Mouse (Mus musculus) hindbrain, embryonic 16.5 days (tissue): ENCODE data around the gene Gm20390. TPM values are rescaled to one million over a fixed set of nuclear protein-coding genes. Genes with fewer than 3 reads are reported as not detected.
A peak's percentile ranks its signal among the peaks of the same experiment; 100 is the strongest.

Experiments
- ATAC-seq: fragments of 200-750 bp; cut with Nextera tagmentation; 2 replicates; pipeline ENCODE4 v1.8.0; 2017; ENCODE audit warnings: moderate TSS enrichment, moderate library complexity
- H3K27ac ChIP-seq: fragments of 300-500 bp; sonication (generic); 2 replicates; pipeline ENCODE4 v1.5.1; 2014; ENCODE audit warnings: low read depth, mild to moderate bottlenecking, control low read depth, low read length, moderate library complexity
- H3K27me3 ChIP-seq: fragments of 300-500 bp; sonication (generic); replicated peaks from 2 replicates; pipeline ENCODE4 v1.6.1; 2014; ENCODE audit warnings: low read length; ENCODE audit not compliant: control insufficient read depth, insufficient read depth
- H3K36me3 ChIP-seq: fragments of 300-500 bp; sonication (generic); 2 replicates; pipeline ENCODE4 v1.6.1; 2014; ENCODE audit warnings: mild to moderate bottlenecking, low read length, moderate library complexity, mixed read lengths; ENCODE audit not compliant: control insufficient read depth, insufficient read depth
- H3K4me1 ChIP-seq: fragments of 300-500 bp; sonication (generic); 2 replicates; pipeline ENCODE4 v1.6.1; 2014; ENCODE audit warnings: low read depth, low read length; ENCODE audit not compliant: control insufficient read depth, insufficient read depth
- H3K4me2 ChIP-seq: fragments of 300-500 bp; sonication (generic); 2 replicates; pipeline ENCODE4 v1.6.1; 2014; ENCODE audit warnings: mild to moderate bottlenecking, low read length, control low read depth, moderate library complexity
- H3K4me3 ChIP-seq: fragments of 300-500 bp; sonication (generic); 2 replicates; pipeline ENCODE4 v1.5.1; 2014; ENCODE audit warnings: mild to moderate bottlenecking, low read length, control low read depth, moderate library complexity
- H3K9ac ChIP-seq: fragments of 300-500 bp; sonication (generic); 2 replicates; pipeline ENCODE4 v1.6.1; 2014; ENCODE audit warnings: low read depth, mild to moderate bottlenecking, control low read depth, low read length, moderate library complexity
- H3K9me3 ChIP-seq: fragments of 300-500 bp; sonication (generic); 2 replicates; pipeline ENCODE4 v1.6.1; 2014; ENCODE audit warnings: mild to moderate bottlenecking, low read length, moderate library complexity; ENCODE audit not compliant: control insufficient read depth
- WGBS: fragments of 180-500 bp; shearing (Covaris S2); extraction: QIAGEN DNeasy Blood & Tissue Kit; methylation state at CpG from one replicate; pipeline ENCODE4 v1.1.7; 2014; 5-methylcytosine and 5-hydroxymethylcytosine counted together
- polyA plus RNA-seq: library from polyadenylated mRNA; unstranded; fragments of >200 nt; fragmentation: Nextera tagmentation; extraction: Ambion mirVana; gene quantifications from 2 replicates; pipeline ENCODE4 v1.2.1, GENCODE M21; 2015

Gm20390 gene
- polyA plus RNA-seq, 1 experiment from 2014 or later: 367 TPM

- Histone ChIP-seq H3K4me2 (no peak overlapping the region), H3K27me3 (no peaks in the 10 kb centered on the region), H3K27ac (0 out of 2 replicates have a peak overlapping the region, but pooled peaks have one; percentile 8), H3K4me1 (no peaks in the 10 kb centered on the region), H3K9ac (no peak overlapping the region), H3K9me3 (no peaks in the 10 kb centered on the region), H3K4me3 (no peak overlapping the region), H3K36me3 (no peaks in the 10 kb centered on the region)
- ATAC-seq: no peak
- 66% methylated on average over 12 of the region's 12 CpGs for WGBS
Observed at GRCm38 (mm10) chr11:93988328-93989062, 20.4 kb upstream of the Gm20390 start.

DNA sequence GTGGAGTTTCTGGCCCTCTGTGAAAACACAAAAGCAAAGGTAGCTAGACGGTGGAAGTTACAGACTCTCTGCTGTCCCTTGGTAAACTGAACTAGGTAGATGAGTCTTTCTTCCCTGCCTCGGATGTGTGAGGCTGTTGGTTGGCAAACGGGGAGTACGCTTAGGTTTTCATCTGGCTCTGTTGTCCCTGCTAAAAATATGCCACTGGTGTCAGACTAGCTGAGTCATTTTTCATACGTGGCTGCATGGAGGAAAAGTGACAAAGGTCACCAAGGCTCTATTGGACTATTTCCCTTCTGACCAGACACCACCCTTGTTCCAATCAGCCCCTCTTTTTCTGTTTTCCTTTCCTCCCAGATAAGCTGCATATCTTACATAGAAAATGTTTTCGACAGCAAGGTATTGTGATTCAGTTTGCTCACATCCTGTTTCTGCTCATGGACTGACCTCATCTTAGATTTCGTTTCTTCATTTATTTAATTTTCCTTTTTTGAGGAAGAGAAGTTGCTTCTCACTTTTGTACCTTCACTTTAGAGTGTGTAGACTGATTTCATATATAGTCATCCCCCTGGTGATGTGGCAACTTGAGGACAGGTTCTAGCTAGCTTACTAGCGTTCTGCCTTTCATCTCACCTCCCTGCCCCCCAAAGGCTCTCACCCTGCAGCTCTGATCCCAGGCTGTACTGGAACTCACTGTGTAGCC is 19.7 kb upstream of the Gm20390 start:
- H3K4me1 ChIP-seq: no peaks in the 10 kb centered on the region
- H3K27ac ChIP-seq: no peak overlapping the region
- H3K9ac ChIP-seq: no peak overlapping the region
- no peaks in the 10 kb centered on the region for H3K9me3 ChIP-seq
- no peak overlapping the region for H3K4me3 ChIP-seq
- no peaks in the 10 kb centered on the region for H3K27me3 ChIP-seq
- no peaks in the 10 kb centered on the region for H3K36me3 ChIP-seq
- WGBS: 71% methylated on average over 8 of the region's 8 CpGs
- H3K4me2 ChIP-seq: no peak overlapping the region
- ATAC-seq: no peak

- 89% methylated on average over 4 of the region's 4 CpGs for WGBS
Observed at GRCm38 (mm10) chr11:93987026-93987425, 18.9 kb upstream of the Gm20390 start.

GRCm38 (mm10) chr11:93986298-93986697 is 18.2 kb upstream of the Gm20390 start:
- no peaks in the 10 kb centered on the region for H3K9me3 ChIP-seq
- H3K4me3 ChIP-seq: no peak overlapping the region
- H3K36me3 ChIP-seq: no peaks in the 10 kb centered on the region
- H3K9ac ChIP-seq: no peak overlapping the region
- no peak overlapping the region for H3K27ac ChIP-seq
- no peak for ATAC-seq
- H3K4me2 ChIP-seq: no peak overlapping the region
- no peaks in the 10 kb centered on the region for H3K27me3 ChIP-seq
- H3K4me1 ChIP-seq: no peaks in the 10 kb centered on the region

More at GRCm38 (mm10) chr11:93987026-93987425, 18.9 kb upstream of the Gm20390 start:
- no peak overlapping the region for H3K4me2 ChIP-seq
- H3K27me3 ChIP-seq: no peaks in the 10 kb centered on the region
- H3K9me3 ChIP-seq: no peaks in the 10 kb centered on the region
- H3K4me1 ChIP-seq: no peaks in the 10 kb centered on the region
- no peaks in the 10 kb centered on the region for H3K36me3 ChIP-seq
- ATAC-seq: no peak
- no peak overlapping the region for H3K9ac ChIP-seq
- H3K4me3 ChIP-seq: no peak overlapping the region
- H3K27ac ChIP-seq: no peak overlapping the region

DNA sequence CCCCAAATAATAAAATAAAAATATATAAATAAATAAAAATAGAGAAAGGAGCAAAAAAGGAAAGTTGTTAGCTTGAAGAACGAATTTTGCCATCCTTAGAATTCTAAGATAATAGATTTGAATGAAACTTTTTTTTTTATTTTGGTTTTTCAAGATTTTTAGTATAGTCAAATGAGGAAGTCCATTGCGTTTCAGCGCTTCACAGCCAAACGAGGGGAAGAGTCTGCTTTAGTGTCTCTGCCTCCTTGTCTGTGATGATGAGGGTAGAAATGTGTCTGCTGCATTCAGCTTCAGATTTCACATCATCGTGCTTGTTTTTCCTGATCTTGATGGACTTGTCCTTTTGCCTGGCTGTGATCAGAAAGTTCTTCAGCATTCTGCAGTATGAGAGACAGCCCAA is 17.2 kb upstream of the Gm20390 start:
- no peak overlapping the region for H3K4me3 ChIP-seq
- no peak overlapping the region for H3K9ac ChIP-seq
- no peak for ATAC-seq
- no peaks in the 10 kb centered on the region for H3K9me3 ChIP-seq
- H3K4me1 ChIP-seq: no peaks in the 10 kb centered on the region
- WGBS: 87% methylated on average over 5 of the region's 5 CpGs
- H3K27ac ChIP-seq: no peak overlapping the region
- H3K27me3 ChIP-seq: no peaks in the 10 kb centered on the region
- H3K4me2 ChIP-seq: no peak overlapping the region
- no peaks in the 10 kb centered on the region for H3K36me3 ChIP-seq

DNA sequence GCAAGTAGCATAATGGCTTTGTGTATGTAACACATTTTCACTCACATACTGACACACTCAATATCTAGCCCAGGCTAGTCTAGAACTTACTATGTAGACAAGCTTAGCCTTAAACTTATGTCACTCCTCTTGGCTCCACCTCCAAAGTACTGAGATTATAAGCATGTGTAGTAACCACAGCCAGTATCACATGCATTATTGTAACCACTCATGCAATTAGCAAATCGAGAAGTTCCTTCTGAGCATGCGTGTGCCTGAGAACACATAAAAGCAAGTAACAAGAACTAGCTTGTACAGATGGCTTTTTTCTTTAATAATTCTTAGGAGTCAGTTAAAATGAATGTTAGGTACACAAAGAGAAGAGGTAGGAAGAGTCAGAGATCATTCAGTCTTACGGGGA is 16.5 kb upstream of the Gm20390 start:
- 95% methylated on average over 3 of the region's 3 CpGs for WGBS

DNA sequence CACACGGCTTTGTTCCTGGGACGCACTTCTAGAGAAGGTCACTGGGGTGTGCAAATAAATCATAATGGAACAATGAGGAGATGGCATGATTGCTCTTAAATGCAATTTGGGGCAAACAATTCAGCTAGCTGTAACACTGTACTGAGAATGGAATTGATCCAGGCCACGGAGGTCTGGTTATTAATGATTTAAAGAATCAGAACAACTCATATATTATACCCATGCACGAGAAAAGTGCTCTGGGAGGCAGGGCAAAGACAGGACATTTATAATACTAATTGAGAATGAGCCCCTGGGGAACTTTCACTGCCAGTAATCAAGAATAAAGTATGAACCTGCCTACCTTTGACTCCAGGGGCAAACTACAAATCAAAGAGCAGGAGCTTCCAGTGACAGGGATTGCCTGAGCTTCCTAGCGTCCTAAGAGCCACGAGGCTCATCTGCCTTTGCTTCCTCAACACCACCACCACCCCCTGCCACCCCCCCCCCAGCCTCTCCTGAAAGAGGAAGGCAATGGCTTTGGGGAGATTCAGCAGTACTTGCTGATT is 11.5 kb upstream of the Gm20390 start:
- Histone ChIP-seq H3K4me2 (no peak overlapping the region), H3K9ac (no peak overlapping the region), H3K4me3 (no peak overlapping the region), H3K9me3 (no peaks in the 10 kb centered on the region), H3K36me3 (no peaks in the 10 kb centered on the region), H3K27me3 (no peaks in the 10 kb centered on the region), H3K27ac (no peak overlapping the region), H3K4me1 (no peaks in the 10 kb centered on the region)
- 43% methylated on average over 6 of the region's 6 CpGs for WGBS
- ATAC-seq: no peak

More for the DNA sequence above, 16.5 kb upstream of the Gm20390 start:
- Histone ChIP-seq H3K9me3 (no peaks in the 10 kb centered on the region), H3K9ac (no peak overlapping the region), H3K36me3 (no peaks in the 10 kb centered on the region), H3K27me3 (no peaks in the 10 kb centered on the region), H3K4me2 (no peak overlapping the region), H3K4me3 (no peak overlapping the region), H3K4me1 (no peaks in the 10 kb centered on the region), H3K27ac (no peak overlapping the region)
- ATAC-seq: no peak

DNA sequence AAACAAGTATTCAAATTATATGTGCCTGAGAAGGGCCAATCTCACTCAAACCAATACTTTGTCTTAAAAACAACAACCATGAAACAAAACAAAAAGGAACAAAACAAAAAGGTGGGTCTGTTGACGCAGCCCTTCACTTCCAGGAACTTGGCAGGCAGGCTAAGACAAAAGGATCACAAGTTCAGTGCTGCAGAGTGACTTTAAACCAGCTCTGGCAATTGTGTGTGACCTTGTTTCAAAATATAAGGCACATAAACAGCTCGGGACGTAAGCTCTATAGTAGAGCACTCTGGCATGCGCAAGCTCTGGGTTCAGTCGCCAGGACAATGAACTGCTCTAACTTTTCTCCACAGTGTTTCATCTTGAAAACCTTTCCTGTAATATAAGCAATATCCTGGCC is 4.9 kb upstream of the Gm20390 start:
- Histone ChIP-seq H3K4me3 (no peak overlapping the region), H3K36me3 (no peaks in the 10 kb centered on the region), H3K9ac (no peak overlapping the region), H3K27me3 (no peaks in the 10 kb centered on the region), H3K27ac (no peak overlapping the region), H3K4me1 (no peaks in the 10 kb centered on the region), H3K9me3 (no peaks in the 10 kb centered on the region), H3K4me2 (no peak overlapping the region)
- 87% methylated on average over 5 of the region's 5 CpGs for WGBS
- ATAC-seq: no peak

GRCm38 (mm10) chr11:93969799-93970198 is 1.7 kb upstream of the Gm20390 start:
- Histone ChIP-seq H3K9ac (no peak overlapping the region), H3K27ac (no peak overlapping the region), H3K36me3 (peaks cover 10% of the 10 kb centered on the region), H3K9me3 (no peaks in the 10 kb centered on the region), H3K4me2 (no peak overlapping the region), H3K27me3 (no peaks in the 10 kb centered on the region), H3K4me1 (peaks cover 9% of the 10 kb centered on the region), H3K4me3 (no peak overlapping the region)
- no peak for ATAC-seq
- 65% methylated on average over 1 of the region's 1 CpGs for WGBS
